In genomic region chr14:120256623-120257384, GRCm38 (mm10) we compare ENCODE assay signal across 18 mouse cellular contexts. TPM values are rescaled to one million over a fixed set of nuclear protein-coding genes. Genes with fewer than 3 reads are reported as not detected.
DNase-seq lines count a peak whose midpoint lies in the region; ATAC-seq lines count a peak whose summit lies in the region.
"Had no signal": no experiment of that assay in that cellular context is flagged by ENCODE, and none has a peak within 500 bp of the region (broad histone marks: within the 10 kb centered on the region; RNA-seq: fewer than 3 reads in every experiment).

No protein-coding gene starts in this region.

- no peak overlapping the region for H3K27ac ChIP-seq in kidney, embryonic 15.5 days
- H3K27ac ChIP-seq in intestine, embryonic 14.5 days (ENCODE audit: low read depth) = peak overlapping the region; percentile 36
- H3K27ac ChIP-seq: heart, embryonic 15.5 days; hindbrain, embryonic 14.5 days; layer of hippocampus, adult 2 months; neural tube, embryonic 15.5 days had no signal

- 46% methylated on average over 15 of the region's 15 CpGs for WGBS in kidney, embryonic 15.5 days
- WGBS in intestine, embryonic 14.5 days = 17% methylated on average over 15 of the region's 15 CpGs

- H3K9ac ChIP-seq in kidney, embryonic 15.5 days = no peak overlapping the region
- no peak overlapping the region for H3K9ac ChIP-seq in intestine, embryonic 14.5 days (ENCODE audit: low read length)
- H3K9ac ChIP-seq: forebrain, postnatal 0 days; heart, embryonic 15.5 days; hindbrain, embryonic 14.5 days; neural tube, embryonic 15.5 days had no signal

- no peak overlapping the region for H3K4me3 ChIP-seq in kidney, embryonic 15.5 days (replicated peaks)
- H3K4me3 ChIP-seq in intestine, embryonic 14.5 days (ENCODE audit: low read depth, low read length) = no peak overlapping the region
- H3K4me3 ChIP-seq: erythroblast, embryonic 14.5 days; heart, embryonic 15.5 days; layer of hippocampus, adult 2 months; megakaryocyte, embryonic 14.5 days; neural tube, embryonic 15.5 days had no signal

- H3K27me3 ChIP-seq in kidney, embryonic 15.5 days = no peaks in the 10 kb centered on the region
- H3K27me3 ChIP-seq in intestine, embryonic 14.5 days (replicated peaks; ENCODE audit: control insufficient read depth, insufficient read depth, low read length) = no peaks in the 10 kb centered on the region
- H3K27me3 ChIP-seq: heart, embryonic 15.5 days; megakaryocyte, embryonic 14.5 days; neural tube, embryonic 15.5 days had no signal

- H3K4me2 ChIP-seq in kidney, embryonic 15.5 days = no peak overlapping the region
- H3K4me2 ChIP-seq in intestine, embryonic 14.5 days (ENCODE audit: low read length) = peak overlapping the region; percentile 24
- H3K4me2 ChIP-seq: heart, embryonic 15.5 days; hindbrain, embryonic 14.5 days; neural tube, embryonic 15.5 days had no signal

- H3K9me3 ChIP-seq in kidney, embryonic 15.5 days (replicated peaks) = no peaks in the 10 kb centered on the region; the same call in 1 of the 2 replicates
- H3K9me3 ChIP-seq in intestine, embryonic 14.5 days (ENCODE audit: control insufficient read depth, low read length) = no peaks in the 10 kb centered on the region
- H3K9me3 ChIP-seq: heart, embryonic 15.5 days; neural tube, embryonic 15.5 days had no signal

- peak; percentile 29; the same call in 1 of the 2 replicates for ATAC-seq in kidney, embryonic 15.5 days (replicated peaks; ENCODE audit: low FRiP score)
- 0 out of 2 replicates have a peak, but pooled peaks have one; percentile 41 for ATAC-seq in intestine, embryonic 14.5 days (replicated peaks; ENCODE audit: low FRiP score, low TSS enrichment, low read depth)
- ATAC-seq: forebrain, postnatal 0 days had no signal

- no peaks in the 10 kb centered on the region for H3K36me3 ChIP-seq in kidney, embryonic 15.5 days
- no peaks in the 10 kb centered on the region for H3K36me3 ChIP-seq in intestine, embryonic 14.5 days (ENCODE audit: control insufficient read depth, insufficient read depth, low read length)
- H3K36me3 ChIP-seq: heart, embryonic 15.5 days; neural tube, embryonic 15.5 days had no signal

- DNase-seq in kidney, adult 9 months = no peak
- DNase-seq in intestine, embryonic 14.5 days (ENCODE audit: low spot score) = no peak
- peak; percentile 44 for DNase-seq in kidney, postnatal 14 days
- peak; percentile 64 for DNase-seq in retina, postnatal 1 day
- DNase-seq in thymus, postnatal 36 days = no peak
- no peak for DNase-seq in adrenal gland, adult 18-20 months (ENCODE audit: low spot score in 2 of 2)
- DNase-seq: adrenal gland, postnatal 10 days; cerebellum, adult 9-11 months; forebrain, postnatal 0 days; gastrocnemius, postnatal 36 days; thymus, postnatal 25 days had no signal

- H3K4me1 ChIP-seq in kidney, embryonic 15.5 days = 0 out of 2 replicates have a peak, but pooled peaks cover 2% of the 10 kb centered on the region
- peaks cover 12% of the 10 kb centered on the region for H3K4me1 ChIP-seq in intestine, embryonic 14.5 days (replicated peaks; ENCODE audit: control insufficient read depth, insufficient read depth, low read length)
- H3K4me1 ChIP-seq: heart, embryonic 15.5 days had no signal

RNA-seq across cellular contexts. Expression of gene Mbnl2, which starts 18.7 kb away (rescaled TPM):
- 91.4 and 91.7 TPM in 2 replicates for polyA plus RNA-seq in kidney, embryonic 15.5 days (2015; fragmentation: Nextera tagmentation; extraction: Ambion mirVana)
- polyA plus RNA-seq in intestine, embryonic 14.5 days (2014; fragmentation: Nextera tagmentation; extraction: Ambion mirVana) = 111 and 118 TPM in 2 replicates
- total RNA-seq in adrenal gland, adult 18-20 months (2021) = 100 to 1,000 TPM; 181 to 201 TPM

Comparison
In these comparisons a context has a peak if more than half of its experiments do, and no peak if none do; other contexts are left out.
1. DNase-seq: peak in kidney, postnatal 14 days (single experiment) and retina, postnatal 1 day (single experiment); none in kidney, adult 9 months (single experiment), intestine, embryonic 14.5 days (single experiment), thymus, postnatal 36 days (0 of 2) and adrenal gland, adult 18-20 months (0 of 2).